Mouse (Mus musculus): ENCODE measurements around the gene Kin.
A peak's percentile ranks its signal among the peaks of the same experiment; 100 is the strongest.

Kin gene

DNA sequence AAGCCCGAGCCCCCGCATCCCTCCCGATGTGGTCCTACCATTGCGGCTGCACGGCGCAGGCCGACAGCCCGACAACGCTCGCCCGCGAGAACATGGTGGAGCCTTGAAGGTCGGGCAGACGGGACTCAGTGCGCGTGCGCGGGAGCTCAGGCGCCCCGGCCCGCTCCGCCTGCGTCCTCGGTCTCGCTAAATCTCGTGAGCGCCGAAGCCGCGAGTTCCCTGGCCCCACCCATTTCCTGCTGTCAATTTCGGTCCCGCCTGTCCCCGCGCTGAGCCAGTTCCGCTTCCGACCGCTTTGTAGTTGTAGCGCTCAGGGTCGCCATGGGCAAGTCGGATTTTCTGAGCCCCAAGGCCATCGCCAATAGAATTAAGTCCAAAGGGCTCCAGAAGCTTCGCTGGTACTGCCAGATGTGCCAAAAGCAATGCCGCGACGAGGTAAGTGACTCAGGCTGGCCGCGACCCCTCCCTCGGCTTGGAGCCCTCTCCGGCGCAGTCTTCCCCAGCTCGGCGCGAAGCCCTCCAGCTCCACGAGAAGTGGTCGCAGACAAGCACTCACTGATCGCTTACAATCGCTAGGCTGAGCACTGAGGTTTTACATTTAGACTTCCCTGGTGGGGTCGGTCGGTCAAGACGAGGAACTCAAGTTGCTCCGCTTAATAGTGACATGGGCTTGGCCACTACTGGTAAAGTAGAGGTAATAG lies at the start of gene Kin, which contains the start of gene Atp5c1:
TSS of gene Kin (plus strand) at position 284 of the 701 bp plus-strand sequence.
TSS of gene Atp5c1 (minus strand) at position 201 of the 701 bp plus-strand sequence.
- DNase-seq, result peak; percentile 97

DNA sequence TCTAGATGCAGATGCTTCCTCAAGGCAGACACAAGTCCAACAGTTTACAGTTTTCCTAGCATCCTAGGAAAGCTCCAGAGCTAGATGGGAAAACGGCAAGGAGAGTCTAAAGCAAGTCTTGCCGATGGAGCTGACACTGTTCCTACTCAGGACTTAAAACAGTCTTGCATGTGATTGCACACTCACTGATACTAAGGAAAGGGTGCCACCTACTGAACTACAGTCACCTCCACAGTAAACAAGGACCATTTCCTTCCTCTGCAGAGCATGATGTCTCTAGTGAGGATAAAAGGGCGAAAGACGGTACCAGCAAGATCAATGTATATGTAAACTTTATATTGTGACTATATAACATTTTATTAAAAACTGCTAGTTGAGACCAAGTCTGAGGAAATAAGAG lies 46.7 kb upstream of the Kin start:
- DNase-seq, result no peak

DNA sequence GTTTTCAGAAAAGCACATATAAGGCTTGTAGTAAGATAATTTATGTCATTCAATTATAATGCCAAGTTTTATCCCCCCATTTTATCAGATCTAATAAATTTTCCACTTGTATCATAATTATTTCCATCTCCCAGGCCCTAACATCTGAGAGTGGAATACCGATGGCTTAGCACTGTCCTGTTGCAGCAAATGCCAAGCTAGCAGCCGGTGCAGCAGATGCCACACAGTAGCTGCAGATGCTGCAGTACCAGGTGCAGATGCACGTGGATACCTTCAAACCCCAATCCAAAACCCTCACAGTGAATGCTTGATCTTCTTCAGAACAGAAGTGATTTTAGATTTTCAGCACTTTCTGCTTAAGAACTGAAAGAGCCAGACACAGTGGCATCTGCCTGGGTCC lies 45.4 kb upstream of the Kin start:
- no peak for DNase-seq

DNA sequence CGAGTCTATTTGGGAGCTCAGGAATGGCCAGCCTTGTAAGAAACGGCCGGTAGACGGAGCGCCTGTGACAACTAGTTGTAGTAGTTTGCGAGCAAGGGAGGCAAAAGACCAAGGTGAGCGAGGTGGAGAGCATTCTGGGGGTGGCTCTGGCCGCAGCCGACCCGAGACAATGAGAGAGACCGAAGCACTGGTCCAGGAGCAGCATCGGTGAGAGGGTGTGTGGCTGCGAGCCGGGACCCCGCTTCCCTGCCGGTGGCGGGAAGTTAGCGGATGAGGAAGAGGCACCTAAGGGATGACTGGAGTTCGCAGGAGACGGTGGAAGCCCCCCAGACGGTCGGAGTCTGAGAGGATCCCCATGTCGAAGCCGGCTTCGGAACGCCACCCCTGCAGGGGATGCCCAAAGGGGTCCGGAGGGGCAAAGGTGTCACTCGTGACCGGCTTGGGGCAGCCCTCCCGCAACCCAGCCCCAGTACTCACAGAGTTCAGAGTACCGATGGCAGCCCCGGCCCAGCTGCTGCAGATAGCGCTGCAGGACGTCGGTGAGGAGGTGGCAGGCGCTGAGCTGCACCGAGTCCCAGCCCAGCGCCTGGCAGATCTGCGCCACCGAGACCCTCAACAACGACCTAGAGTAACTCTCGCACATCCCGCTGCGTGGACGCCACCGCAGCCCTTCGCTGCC lies 32.5 kb upstream of the Kin start:
- peak; percentile 40 for DNase-seq

DNA sequence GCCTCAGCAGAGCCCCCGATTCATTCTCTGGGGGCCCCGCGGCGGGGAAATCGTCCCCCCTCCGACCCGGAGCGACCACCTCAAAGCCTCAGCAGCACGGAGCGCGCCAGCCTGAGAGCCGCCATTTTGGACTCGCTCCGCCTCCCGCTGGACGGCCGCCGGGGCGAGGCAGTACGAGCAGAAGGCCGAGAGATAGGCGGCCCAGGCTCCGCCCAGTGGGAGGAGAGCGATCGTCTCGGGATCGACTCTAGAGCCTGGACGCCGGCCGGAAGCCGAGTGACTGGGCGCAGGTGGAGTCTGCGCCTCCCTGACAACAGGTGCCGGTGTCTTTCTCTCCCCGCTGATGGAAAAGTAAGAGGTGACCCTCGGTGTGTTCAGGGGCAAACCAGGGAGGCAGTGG lies 31.9 kb upstream of the Kin start, which contains the start of gene Taf3:
TSS of gene Taf3 (minus strand) at position 136 of the 400 bp plus-strand sequence.
- DNase-seq, result peak; percentile 94

DNA sequence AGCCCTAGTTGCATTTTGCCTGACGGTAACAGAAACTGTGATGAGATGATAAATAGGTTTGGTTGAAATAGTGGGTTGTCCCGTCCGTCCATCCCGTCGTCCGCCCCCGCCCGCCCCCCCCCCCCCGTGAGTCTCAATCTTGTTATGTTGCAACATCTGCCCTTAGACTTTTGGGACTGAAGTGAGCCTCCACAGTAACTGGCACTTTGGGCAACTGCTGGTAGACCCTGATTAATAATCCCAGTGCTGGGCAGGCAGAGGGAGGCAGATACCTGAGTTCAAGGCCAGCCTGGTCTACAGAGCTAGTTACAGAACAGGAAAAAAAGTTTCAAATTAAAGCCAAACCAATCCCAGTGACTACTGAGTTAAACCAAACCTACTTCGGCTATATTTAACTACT lies 30.9 kb upstream of the Kin start:
- DNase-seq, result no peak

DNA sequence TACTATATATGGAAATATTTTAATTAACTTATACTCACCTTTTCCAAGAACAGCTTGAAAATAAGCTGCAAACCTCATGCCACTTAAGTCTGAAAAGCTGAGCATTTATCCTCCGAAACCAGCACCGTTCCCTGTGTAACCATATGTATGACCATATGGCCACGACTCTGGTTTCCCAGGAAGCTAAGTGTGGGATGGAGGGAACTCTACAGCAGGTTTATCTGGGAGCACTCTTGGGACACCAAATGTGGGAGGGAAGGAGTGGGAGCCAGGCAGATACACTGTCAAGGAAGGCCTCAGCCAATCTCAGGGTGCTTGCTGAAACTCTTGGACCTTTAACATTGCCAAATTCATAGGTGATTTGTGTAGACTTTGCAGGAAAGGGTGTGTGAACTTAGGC lies 29.5 kb upstream of the Kin start:
- DNase-seq, result no peak

DNA sequence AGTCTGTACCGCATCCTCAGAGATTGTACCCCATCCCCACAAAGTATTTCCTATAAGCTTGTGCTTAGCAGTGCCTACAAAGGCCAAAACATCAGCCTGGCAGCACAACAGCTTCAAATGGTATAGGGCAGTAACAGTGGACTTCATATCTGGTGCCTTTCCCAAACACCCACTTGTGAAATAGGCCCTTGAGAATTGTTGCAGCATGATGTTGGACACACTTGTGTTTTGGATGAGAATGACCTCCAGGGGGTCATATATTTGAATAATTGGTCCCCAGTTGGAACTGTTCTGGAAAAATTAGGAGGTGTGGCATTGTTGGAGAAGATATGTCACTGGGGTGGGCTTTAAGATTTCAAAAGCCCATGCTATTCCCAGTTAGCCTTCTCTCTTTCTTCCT lies 28.4 kb upstream of the Kin start:
- DNase-seq, result no peak

DNA sequence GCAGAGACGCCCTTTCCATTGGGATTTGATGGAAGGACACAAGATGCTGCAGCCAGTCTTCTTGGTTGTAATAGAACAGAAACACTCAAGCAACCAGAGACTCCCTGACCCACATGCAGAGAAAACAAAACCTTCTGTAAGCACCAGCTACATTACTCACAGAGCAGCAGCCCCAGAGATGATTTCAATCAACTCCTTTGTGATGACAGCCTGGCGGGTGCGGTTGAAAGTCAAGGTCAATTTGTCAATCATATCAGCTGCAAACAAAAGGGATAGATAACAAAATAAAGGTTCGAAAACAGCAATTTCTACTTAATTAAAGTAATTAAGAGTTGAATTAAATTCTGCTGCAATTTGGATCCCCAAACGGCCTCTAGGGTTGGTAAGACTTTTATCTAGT lies 21.6 kb upstream of the Kin start:
- no peak for DNase-seq

DNA sequence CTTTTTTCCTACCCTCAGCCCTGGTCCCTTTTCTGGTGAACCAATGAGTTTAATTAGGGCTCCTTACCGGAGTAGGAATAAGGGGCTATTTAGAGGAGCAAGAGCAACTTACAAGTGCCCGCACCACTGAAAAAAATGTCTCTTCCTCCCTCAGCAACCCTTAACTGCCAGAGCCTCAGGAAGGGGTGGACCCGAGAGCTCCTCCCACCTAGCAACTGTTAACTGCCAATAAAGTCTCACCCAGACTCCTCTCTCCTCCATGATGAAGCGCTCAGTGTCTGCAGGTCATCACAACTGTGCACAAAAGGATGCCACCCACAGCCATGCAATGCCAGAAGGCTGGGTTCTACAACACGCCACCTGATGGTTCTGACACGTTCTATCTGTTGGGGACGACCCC lies 8.6 kb upstream of the Kin start:
- DNase-seq, result no peak

DNA sequence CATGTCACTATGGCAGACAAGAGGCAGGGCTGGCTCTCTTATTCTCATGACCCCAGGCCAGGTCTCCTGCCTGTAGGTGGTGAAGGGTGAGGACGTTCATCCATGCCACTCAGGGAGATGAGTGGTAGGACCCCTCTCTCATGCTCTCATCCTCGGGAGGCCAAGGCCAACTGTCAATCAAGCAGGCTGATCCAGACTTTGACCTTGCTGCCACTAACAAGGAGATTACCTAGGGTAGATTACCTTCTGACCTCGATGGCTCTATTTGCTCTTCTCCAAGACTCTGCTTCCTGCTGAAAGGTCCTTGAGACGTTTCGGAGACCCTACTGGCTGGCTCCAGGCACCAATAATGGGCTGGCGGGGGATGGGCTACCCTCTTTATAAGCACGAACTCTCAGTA lies 5.9 kb upstream of the Kin start:
- no peak for DNase-seq

DNA sequence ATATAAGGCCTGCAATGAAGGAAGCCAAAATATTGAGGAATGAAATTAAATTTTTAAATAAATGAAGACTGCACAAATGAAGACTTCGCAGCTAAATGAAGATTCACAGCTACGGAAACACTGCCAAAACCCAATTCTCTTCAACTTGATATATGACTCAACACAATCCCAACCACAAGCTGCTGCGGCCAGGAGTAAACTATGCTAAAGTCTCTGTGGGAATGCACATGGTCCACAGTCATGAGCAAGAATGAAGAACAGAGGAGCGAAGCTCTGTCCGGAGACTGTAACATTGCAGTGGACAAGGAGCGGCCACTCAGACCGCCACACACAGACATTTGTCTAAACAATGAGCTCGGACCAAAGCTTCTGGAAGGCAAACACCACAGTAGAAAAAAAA lies 3.7 kb upstream of the Kin start:
- no peak for DNase-seq

DNA sequence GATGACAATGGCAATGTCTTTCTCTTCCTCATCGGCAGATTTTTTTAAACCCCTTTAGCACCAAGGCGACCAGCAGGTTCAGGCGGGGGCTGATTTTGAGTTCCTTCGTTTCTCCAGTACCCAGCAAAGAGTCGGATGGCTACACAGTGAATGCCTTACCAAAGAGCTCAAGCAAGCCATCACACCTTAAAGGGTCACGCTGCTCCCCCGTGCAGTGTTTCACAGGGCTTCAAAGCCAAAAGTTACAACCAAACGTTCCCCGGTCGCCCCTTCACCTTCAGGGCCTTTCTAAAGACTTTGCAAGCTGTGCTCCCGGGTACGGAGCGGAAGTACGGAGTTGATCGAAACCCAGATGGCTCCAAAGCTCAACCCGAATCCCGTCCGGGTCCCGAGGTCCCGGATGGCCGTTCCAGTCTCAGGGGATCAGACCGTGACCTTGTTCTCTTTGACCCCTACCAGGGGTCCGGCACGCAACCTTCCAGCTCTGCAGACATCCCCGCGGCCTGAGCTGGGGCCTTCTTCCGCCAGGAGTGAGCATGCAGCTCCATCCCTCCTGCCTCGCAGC lies 566 bp upstream of the Kin start:
- DNase-seq, result no peak

DNA sequence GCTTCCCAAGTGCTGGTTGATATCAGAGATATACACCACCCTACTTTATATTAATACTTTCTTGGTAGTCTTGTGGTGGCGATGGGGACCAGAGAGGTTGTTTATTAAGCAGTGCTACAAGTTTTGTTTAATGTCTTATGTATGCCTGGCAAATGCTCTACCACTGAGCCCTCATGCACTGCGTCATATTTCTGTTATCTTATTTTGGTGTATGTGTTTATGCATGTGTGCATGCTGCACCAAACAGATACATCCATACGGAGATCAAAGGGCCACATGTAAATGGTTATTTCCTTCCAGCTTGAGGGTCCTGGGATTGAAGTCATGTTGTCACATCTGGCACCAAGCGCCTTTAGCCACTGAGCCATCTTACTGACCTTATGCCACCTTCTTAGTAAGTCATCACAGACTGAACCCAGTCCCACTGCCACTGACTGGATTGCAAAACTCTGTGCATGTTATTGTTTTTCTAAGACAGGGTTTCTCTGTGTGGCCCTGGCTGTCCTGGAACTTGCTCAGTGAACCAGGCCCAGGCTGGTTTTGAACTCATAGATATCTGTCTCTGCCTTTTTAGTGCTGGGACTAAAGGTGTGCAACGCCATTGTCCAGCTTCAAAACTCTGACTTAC lies 1.2 kb downstream of the Kin start:
- DNase-seq, result no peak

DNA sequence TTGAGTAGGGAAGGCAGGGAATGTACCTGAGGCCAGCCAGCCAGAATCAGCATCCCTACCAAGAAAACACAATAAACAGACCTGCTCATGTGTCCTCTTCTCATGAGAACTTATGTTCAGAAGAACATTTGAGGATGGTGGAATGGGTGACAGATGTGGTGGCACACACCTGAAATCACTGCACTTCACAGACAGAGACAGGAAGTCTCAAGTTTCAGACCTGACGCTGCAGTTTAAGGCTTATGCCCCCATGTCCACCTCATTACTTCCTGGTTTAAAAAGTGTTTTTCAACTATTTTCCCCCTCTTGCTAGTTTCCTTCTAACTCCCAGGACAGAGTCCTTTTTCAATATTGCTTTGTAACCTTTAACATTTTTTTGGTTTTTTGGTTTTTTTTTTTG lies 2.3 kb downstream of the Kin start:
- no peak for DNase-seq

DNA sequence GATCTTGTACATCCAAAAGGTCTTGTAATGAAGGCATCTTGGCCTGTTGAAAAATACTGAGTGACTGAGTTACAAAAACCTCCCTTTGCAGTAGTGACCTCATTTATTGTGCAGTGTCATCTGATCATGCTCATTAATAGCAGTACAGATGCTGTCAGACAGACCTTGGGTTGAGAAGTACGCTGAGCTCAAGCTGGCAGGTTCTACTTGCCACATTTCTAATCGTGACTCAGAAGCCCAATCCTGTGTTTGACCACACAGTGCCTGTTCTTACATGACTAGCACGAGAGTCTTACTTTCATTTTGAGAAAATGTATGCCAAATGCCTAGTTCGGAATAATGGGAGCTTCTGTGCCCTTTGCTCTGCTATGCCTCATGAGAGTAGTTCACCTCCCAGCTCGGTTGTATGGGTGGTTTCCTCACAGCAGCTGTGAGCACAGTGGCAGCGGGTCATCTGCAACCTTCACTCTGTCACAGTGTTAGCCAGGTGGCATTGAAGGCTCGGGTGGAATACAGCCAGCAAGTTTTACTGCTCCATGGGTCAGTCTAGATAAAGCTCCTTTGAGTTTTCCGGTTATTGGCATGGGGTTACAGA lies 7.0 kb downstream of the Kin start:
- no peak for DNase-seq

DNA sequence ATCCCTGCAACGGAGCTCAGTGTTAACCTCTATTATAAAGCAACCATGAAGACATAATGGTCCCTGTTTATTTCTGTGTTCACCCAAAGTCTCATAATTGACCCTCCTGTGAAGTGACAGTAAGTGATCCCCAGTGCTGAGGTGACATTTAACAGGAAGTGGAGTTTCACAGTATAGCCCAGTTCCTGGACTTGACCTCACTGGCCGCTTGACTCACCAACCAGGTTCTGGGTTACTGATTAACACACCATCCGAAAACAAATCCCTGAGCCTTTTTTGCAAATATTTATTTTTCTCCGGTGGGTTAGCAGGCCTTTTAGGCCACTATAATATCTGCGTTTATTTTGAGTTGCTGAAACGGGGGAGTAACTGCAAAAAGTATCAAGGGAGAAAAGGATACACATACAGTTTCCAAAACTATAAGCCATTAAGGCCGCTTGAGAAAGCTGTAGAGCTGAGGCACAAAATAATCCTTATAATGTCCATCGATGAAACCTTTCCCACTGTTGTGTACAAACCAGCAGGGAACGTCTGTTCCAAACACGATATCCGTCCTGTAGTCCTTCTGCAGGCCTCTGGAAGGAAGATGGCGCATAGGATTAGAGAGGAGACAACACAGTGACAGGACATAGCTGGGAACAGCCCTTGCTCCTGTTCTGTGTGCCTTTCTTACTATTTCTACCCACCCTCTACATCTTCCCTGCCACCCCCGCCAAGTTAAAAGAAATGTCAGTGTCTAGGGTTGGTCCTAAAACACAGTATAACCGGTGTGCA lies 14.1 kb downstream of the Kin start:
- no peak for DNase-seq

DNA sequence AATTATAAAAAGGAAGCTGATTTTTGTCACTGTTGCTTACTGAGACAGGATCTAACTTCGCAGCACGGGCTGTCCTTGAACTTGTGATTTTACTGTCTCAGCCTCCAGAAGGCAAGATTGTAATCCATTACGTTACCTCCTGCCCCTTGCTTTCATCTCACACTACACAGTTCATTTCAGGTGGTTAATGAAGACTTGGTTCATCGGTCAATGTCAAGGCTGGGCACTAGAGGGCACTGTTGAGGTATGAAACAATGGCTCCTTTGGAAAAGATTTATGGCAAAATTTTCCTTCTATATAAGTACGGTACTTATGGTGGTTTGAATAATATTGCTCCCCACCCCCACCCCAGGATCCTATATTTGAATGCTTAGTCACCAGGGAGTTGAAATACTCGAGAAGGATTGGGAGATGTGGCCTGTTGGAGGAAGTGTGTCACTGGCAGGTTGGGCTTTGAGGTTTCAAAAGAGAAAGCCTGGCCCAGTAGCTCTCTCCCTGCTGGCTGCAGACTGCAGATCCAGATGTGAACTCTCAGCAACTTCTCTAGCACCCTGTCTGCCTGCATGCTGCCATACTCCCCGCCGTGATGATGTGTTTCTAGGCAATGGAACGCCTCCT lies 18.3 kb downstream of the Kin start:
- DNase-seq, result peak; percentile 41

DNA sequence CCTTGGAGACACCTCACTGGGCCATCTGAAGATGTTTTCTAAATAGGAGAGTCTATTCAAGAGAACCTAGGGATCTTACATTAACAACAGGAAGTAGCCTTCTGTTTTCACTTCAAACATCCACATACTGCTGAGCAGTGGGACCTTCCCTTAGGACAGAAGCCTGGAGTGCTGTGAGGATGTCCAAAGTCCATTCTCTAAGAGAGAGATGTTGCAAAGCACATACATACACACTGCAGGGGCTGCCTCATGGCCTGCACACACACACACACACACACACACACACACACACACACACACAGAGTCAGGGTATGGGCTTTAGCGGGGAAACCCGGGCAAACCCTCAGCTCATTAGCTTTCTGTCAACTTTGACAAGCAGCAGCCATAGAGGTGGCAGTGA lies 20.1 kb downstream of the Kin start:
- no peak for DNase-seq

DNA sequence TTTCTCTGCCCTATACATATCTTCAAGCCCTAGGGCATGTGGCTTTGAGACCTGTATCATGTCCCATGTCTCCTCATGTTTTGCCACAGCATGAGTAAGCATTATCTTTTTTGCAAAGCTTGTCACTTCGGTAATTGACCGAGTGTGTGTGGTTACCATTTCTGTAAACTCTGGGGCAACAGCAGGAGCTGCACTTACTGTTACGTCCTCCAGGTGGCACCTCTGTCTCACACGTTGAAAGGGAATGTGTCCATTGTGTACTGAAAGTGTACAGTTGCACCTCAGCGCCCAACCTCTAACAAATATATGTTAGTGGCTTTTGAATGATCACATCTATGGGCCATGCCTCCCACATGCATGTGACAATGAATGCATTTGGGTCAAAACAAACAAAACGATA lies 20.8 kb downstream of the Kin start:
- peak; percentile 35 for DNase-seq

DNA sequence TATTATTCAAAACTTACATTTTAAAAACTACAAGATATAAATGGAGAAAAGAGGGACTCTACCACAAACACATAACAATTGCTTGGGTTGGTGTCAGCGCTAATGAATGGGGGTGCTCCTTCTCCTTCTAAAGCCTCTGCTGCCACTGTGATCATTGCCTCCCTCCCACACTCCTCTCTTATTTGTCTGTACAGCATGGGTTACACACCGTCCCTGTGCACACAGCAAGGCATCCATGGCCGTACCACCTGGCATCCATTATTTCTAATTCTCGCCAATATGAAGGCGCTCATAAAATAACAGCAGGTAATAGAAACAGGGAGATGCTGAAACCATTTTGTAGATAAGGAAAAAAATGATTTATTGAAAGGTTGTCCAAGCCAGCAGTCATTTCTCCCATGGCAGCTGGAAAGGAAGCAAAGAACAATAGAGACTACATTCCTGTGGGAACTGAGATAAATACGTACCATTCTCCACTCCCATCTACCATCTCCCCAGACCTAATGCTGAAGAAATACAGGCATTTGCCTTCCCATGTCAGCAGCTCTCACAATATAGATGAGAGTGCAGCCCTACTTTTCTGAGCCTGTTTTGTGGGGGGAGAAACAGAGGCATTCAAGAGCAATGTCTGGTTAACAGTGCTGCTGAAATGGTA lies 28.3 kb downstream of the Kin start:
- no peak for DNase-seq

DNA sequence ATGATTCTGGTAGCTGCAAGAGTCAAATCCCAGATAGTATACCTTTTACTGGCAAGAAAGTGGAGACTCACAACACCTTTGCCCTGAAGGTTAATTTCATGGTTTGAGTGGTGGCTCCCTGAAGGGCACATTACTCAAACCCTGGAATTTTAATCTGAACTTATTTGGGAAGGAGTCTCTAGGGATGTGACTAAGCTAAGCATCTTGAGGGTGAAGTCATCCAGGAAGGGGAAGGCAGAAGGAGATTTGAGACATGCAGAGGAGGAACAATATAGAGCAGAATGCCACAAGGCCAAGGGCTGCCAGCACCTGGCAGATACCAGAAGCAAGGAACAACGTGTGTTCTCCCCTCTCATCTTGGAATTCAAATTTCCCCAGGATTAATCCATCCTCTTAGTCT lies 38.4 kb downstream of the Kin start:
- DNase-seq, result no peak
